35 mouse cellular contexts compared by ENCODE assay signal in genomic region chr14:51794106-51794505, GRCm38 (mm10). TPM values are rescaled to one million over a fixed set of nuclear protein-coding genes. Genes with fewer than 3 reads are reported as not detected.
A peak's percentile ranks its signal among the peaks of the same experiment; 100 is the strongest.
DNase-seq lines count a peak whose midpoint lies in the region; ATAC-seq lines count a peak whose summit lies in the region.
"Had no signal": no experiment of that assay in that cellular context is flagged by ENCODE, and none has a peak within 500 bp of the region (broad histone marks: within the 10 kb centered on the region; RNA-seq: fewer than 3 reads in every experiment).

No protein-coding gene starts in this region.

- peak; percentile 25; the same call in 1 of the 2 replicates for ATAC-seq in kidney, embryonic 15.5 days (replicated peaks; ENCODE audit: low FRiP score)
- peak; percentile 36; the same call in 1 of the 2 replicates for ATAC-seq in intestine, embryonic 14.5 days (replicated peaks; ENCODE audit: low FRiP score, low TSS enrichment, low read depth)
- peak; percentile 88 for ATAC-seq in intestine, embryonic 16.5 days
- peak; percentile 53; the same call in 1 of the 2 replicates for ATAC-seq in neural tube, embryonic 15.5 days (ENCODE audit: low FRiP score)
- ATAC-seq: forebrain, embryonic 15.5 days; Patski had no signal

- no peak overlapping the region for H3K4me2 ChIP-seq in kidney, embryonic 15.5 days
- no peak overlapping the region for H3K4me2 ChIP-seq in intestine, embryonic 14.5 days (ENCODE audit: low read length)
- H3K4me2 ChIP-seq in intestine, embryonic 16.5 days (ENCODE audit: low read depth, low read length), result no peak overlapping the region
- no peak overlapping the region for H3K4me2 ChIP-seq in neural tube, embryonic 15.5 days
- H3K4me2 ChIP-seq: embryonic facial prominence, embryonic 12.5 days; embryonic facial prominence, embryonic 15.5 days; forebrain, embryonic 12.5 days; forebrain, embryonic 15.5 days; heart, embryonic 13.5 days; hindbrain, embryonic 14.5 days had no signal

- no peak overlapping the region for H3K9ac ChIP-seq in kidney, embryonic 15.5 days
- no peak overlapping the region for H3K9ac ChIP-seq in intestine, embryonic 14.5 days (ENCODE audit: low read length)
- H3K9ac ChIP-seq in intestine, embryonic 16.5 days (ENCODE audit: low read depth, low read length), result no peak overlapping the region
- H3K9ac ChIP-seq in neural tube, embryonic 15.5 days (replicated peaks), result no peak overlapping the region
- H3K9ac ChIP-seq: embryonic facial prominence, embryonic 12.5 days; embryonic facial prominence, embryonic 15.5 days; forebrain, embryonic 12.5 days; forebrain, embryonic 15.5 days; heart, embryonic 13.5 days; hindbrain, embryonic 14.5 days had no signal

- no peaks in the 10 kb centered on the region for H3K27me3 ChIP-seq in kidney, embryonic 15.5 days
- H3K27me3 ChIP-seq in intestine, embryonic 14.5 days (replicated peaks; ENCODE audit: control insufficient read depth, insufficient read depth, low read length), result no peaks in the 10 kb centered on the region
- H3K27me3 ChIP-seq in intestine, embryonic 16.5 days (replicated peaks; ENCODE audit: control insufficient read depth, insufficient read depth, low read length), result no peaks in the 10 kb centered on the region
- H3K27me3 ChIP-seq in neural tube, embryonic 15.5 days (replicated peaks), result no peaks in the 10 kb centered on the region
- H3K27me3 ChIP-seq: CH12.LX; embryonic facial prominence, embryonic 12.5 days; embryonic facial prominence, embryonic 15.5 days; forebrain, embryonic 12.5 days; forebrain, embryonic 15.5 days; heart, embryonic 13.5 days; Patski had no signal

- H3K36me3 ChIP-seq in kidney, embryonic 15.5 days, result no peaks in the 10 kb centered on the region
- H3K36me3 ChIP-seq in intestine, embryonic 14.5 days (ENCODE audit: control insufficient read depth, insufficient read depth, low read length), result no peaks in the 10 kb centered on the region
- no peaks in the 10 kb centered on the region for H3K36me3 ChIP-seq in intestine, embryonic 16.5 days (ENCODE audit: control insufficient read depth, insufficient read depth, low read length)
- no peaks in the 10 kb centered on the region for H3K36me3 ChIP-seq in neural tube, embryonic 15.5 days
- H3K36me3 ChIP-seq: embryonic facial prominence, embryonic 12.5 days; embryonic facial prominence, embryonic 15.5 days; forebrain, embryonic 12.5 days; forebrain, embryonic 15.5 days; G1E; heart, embryonic 10.5 days; heart, embryonic 13.5 days had no signal

- 7% methylated on average over 2 of the region's 2 CpGs for WGBS in kidney, embryonic 15.5 days
- WGBS in intestine, embryonic 14.5 days, result 24% methylated on average over 2 of the region's 2 CpGs
- WGBS in intestine, embryonic 16.5 days, result 29% methylated on average over 2 of the region's 2 CpGs
- WGBS in neural tube, embryonic 15.5 days, result 16% methylated on average over 2 of the region's 2 CpGs

- no peak for DNase-seq in kidney, postnatal 36 days
- no peak for DNase-seq in intestine, embryonic 14.5 days (ENCODE audit: low spot score)
- no peak for DNase-seq in layer of hippocampus, postnatal 36 days
- DNase-seq in lung, adult 18-20 months, result no peak
- DNase-seq: adrenal gland, postnatal 10 days; B cell, adult 2 months; cerebellum, adult 11 months; cerebellum, adult 2 months; cerebellum, adult 9-11 months; cerebellum, postnatal 25 days; gastrocnemius, postnatal 10 days; gastrocnemius, postnatal 36 days; heart, adult 2 months; heart, postnatal 14 days; heart, postnatal 4 days had no signal

- H3K4me3 ChIP-seq in kidney, embryonic 15.5 days (replicated peaks), result no peak overlapping the region
- no peak overlapping the region for H3K4me3 ChIP-seq in intestine, embryonic 14.5 days (ENCODE audit: low read depth, low read length)
- H3K4me3 ChIP-seq in intestine, embryonic 16.5 days (ENCODE audit: low read length), result no peak overlapping the region
- no peak overlapping the region for H3K4me3 ChIP-seq in neural tube, embryonic 15.5 days (replicated peaks)
- H3K4me3 ChIP-seq: embryonic facial prominence, embryonic 12.5 days; embryonic facial prominence, embryonic 15.5 days; forebrain, embryonic 12.5 days; forebrain, embryonic 15.5 days; heart, adult 2 months; heart, embryonic 10.5 days; heart, embryonic 13.5 days had no signal

- no peaks in the 10 kb centered on the region for H3K4me1 ChIP-seq in kidney, embryonic 15.5 days
- no peaks in the 10 kb centered on the region for H3K4me1 ChIP-seq in intestine, embryonic 14.5 days (replicated peaks; ENCODE audit: control insufficient read depth, insufficient read depth, low read length)
- no peaks in the 10 kb centered on the region for H3K4me1 ChIP-seq in intestine, embryonic 16.5 days (ENCODE audit: control insufficient read depth, insufficient read depth, low read length)
- H3K4me1 ChIP-seq in neural tube, embryonic 15.5 days, result no peaks in the 10 kb centered on the region; the same call in none of the 2 replicates
- H3K4me1 ChIP-seq: embryonic facial prominence, embryonic 12.5 days; embryonic facial prominence, embryonic 15.5 days; forebrain, embryonic 15.5 days; heart, embryonic 10.5 days; heart, embryonic 13.5 days had no signal

- H3K9me3 ChIP-seq in kidney, embryonic 15.5 days (replicated peaks), result no peaks in the 10 kb centered on the region
- H3K9me3 ChIP-seq in intestine, embryonic 14.5 days (ENCODE audit: control insufficient read depth, low read length), result no peaks in the 10 kb centered on the region
- no peaks in the 10 kb centered on the region for H3K9me3 ChIP-seq in intestine, embryonic 16.5 days (ENCODE audit: control insufficient read depth, low read length)
- H3K9me3 ChIP-seq in neural tube, embryonic 15.5 days (replicated peaks), result no peaks in the 10 kb centered on the region
- H3K9me3 ChIP-seq: embryonic facial prominence, embryonic 12.5 days; embryonic facial prominence, embryonic 15.5 days; forebrain, embryonic 12.5 days; forebrain, embryonic 15.5 days; G1E; heart, embryonic 10.5 days; heart, embryonic 13.5 days had no signal

- no peak overlapping the region for H3K27ac ChIP-seq in kidney, embryonic 15.5 days
- no peak overlapping the region for H3K27ac ChIP-seq in intestine, embryonic 14.5 days (ENCODE audit: low read depth)
- no peak overlapping the region for H3K27ac ChIP-seq in intestine, embryonic 16.5 days (ENCODE audit: low read length)
- H3K27ac ChIP-seq in neural tube, embryonic 15.5 days (replicated peaks), result no peak overlapping the region
- H3K27ac ChIP-seq: embryonic facial prominence, embryonic 12.5 days; embryonic facial prominence, embryonic 15.5 days; forebrain, embryonic 12.5 days; forebrain, embryonic 15.5 days; heart, adult 2 months; heart, embryonic 10.5 days; heart, embryonic 13.5 days; hindbrain, embryonic 14.5 days had no signal

RNA-seq across cellular contexts. Expression of gene AY358078, which starts 5.7 kb away (rescaled TPM):
- not detected in 2 replicates for polyA plus RNA-seq in kidney, embryonic 15.5 days (2015; fragmentation: Nextera tagmentation; extraction: Ambion mirVana)
- polyA plus RNA-seq in intestine, embryonic 14.5 days (2014; fragmentation: Nextera tagmentation; extraction: Ambion mirVana), result not detected in 2 replicates
- polyA plus RNA-seq in intestine, embryonic 16.5 days (2015; fragmentation: Nextera tagmentation; extraction: Ambion mirVana), result not detected in 2 replicates
- polyA plus RNA-seq in neural tube, embryonic 15.5 days (2015; fragmentation: Nextera tagmentation; extraction: Ambion mirVana), result not detected in 2 replicates
- not detected for total RNA-seq in layer of hippocampus, postnatal 36 days (2021)
- total RNA-seq: adrenal gland, adult 18-20 months; adrenal gland, postnatal 10 days; adrenal gland, postnatal 4 days; common myeloid progenitor, adult 5-6 weeks; G1E; gastrocnemius, adult 18-20 months; gastrocnemius, postnatal 10 days; gastrocnemius, postnatal 36 days; granulocyte monocyte progenitor cell, adult 5-6 weeks; heart, adult 2 months; heart, postnatal 14 days; heart, postnatal 4 days had no signal
- polyA plus RNA-seq: cerebellum, adult 2 months; embryonic facial prominence, embryonic 12.5 days; embryonic facial prominence, embryonic 15.5 days; forebrain, embryonic 12.5 days; forebrain, embryonic 15.5 days; G1E; heart, adult 2 months; heart, embryonic 10.5 days; heart, embryonic 13.5 days; heart, embryonic 16.5 days; hindbrain, embryonic 11.5 days; hindbrain, embryonic 14.5 days; Patski had no signal

RNA-seq across cellular contexts. Expression of gene Ang4, which starts 20.7 kb away (rescaled TPM):
- not detected in 2 replicates for polyA plus RNA-seq in kidney, embryonic 15.5 days (2015; fragmentation: Nextera tagmentation; extraction: Ambion mirVana)
- polyA plus RNA-seq in intestine, embryonic 14.5 days (2014; fragmentation: Nextera tagmentation; extraction: Ambion mirVana), result 1.8 and 1.9 TPM in 2 replicates
- 4.4 and 4.9 TPM in 2 replicates for polyA plus RNA-seq in intestine, embryonic 16.5 days (2015; fragmentation: Nextera tagmentation; extraction: Ambion mirVana)
- 0.27 TPM in 1 of 2 replicates, not detected in the other for polyA plus RNA-seq in neural tube, embryonic 15.5 days (2015; fragmentation: Nextera tagmentation; extraction: Ambion mirVana)
- not detected for total RNA-seq in layer of hippocampus, postnatal 36 days (2021)
- total RNA-seq: adrenal gland, adult 18-20 months; adrenal gland, postnatal 10 days; adrenal gland, postnatal 4 days; CH12.LX; common myeloid progenitor, adult 5-6 weeks; gastrocnemius, adult 18-20 months; gastrocnemius, postnatal 10 days; gastrocnemius, postnatal 36 days; granulocyte monocyte progenitor cell, adult 5-6 weeks; heart, adult 2 months; heart, postnatal 14 days; heart, postnatal 4 days had no signal
- polyA plus RNA-seq: cerebellum, adult 2 months; embryonic facial prominence, embryonic 12.5 days; embryonic facial prominence, embryonic 15.5 days; forebrain, embryonic 12.5 days; forebrain, embryonic 15.5 days; G1E; heart, adult 2 months; heart, embryonic 10.5 days; heart, embryonic 13.5 days; hindbrain, embryonic 11.5 days; hindbrain, embryonic 14.5 days; Patski had no signal

RNA-seq across cellular contexts. Expression of gene Ear6, which starts 59.4 kb away (rescaled TPM):
- polyA plus RNA-seq in kidney, embryonic 15.5 days (2015; fragmentation: Nextera tagmentation; extraction: Ambion mirVana), result not detected in 2 replicates
- polyA plus RNA-seq in intestine, embryonic 14.5 days (2014; fragmentation: Nextera tagmentation; extraction: Ambion mirVana), result not detected in 2 replicates
- 0.26 TPM in 1 of 2 replicates, not detected in the other for polyA plus RNA-seq in intestine, embryonic 16.5 days (2015; fragmentation: Nextera tagmentation; extraction: Ambion mirVana)
- 0.42 TPM in 1 of 2 replicates, not detected in the other for polyA plus RNA-seq in neural tube, embryonic 15.5 days (2015; fragmentation: Nextera tagmentation; extraction: Ambion mirVana)
- not detected for total RNA-seq in layer of hippocampus, postnatal 36 days (2021)
- total RNA-seq: adrenal gland, adult 18-20 months; CH12.LX; G1E; gastrocnemius, adult 18-20 months; gastrocnemius, postnatal 10 days; gastrocnemius, postnatal 36 days; heart, adult 2 months; heart, postnatal 14 days; heart, postnatal 4 days had no signal
- polyA plus RNA-seq: cerebellum, adult 2 months; embryonic facial prominence, embryonic 12.5 days; embryonic facial prominence, embryonic 15.5 days; forebrain, embryonic 12.5 days; forebrain, embryonic 15.5 days; G1E; heart, adult 2 months; heart, embryonic 10.5 days; heart, embryonic 13.5 days; heart, embryonic 16.5 days; hindbrain, embryonic 11.5 days; hindbrain, embryonic 14.5 days; Patski had no signal

Comparison
In these comparisons a context has a peak if more than half of its experiments do, and no peak if none do; other contexts are left out.
1. ATAC-seq: peak in every context shown above with its lines; median percentile 88 in intestine, embryonic 16.5 days; 53 in neural tube, embryonic 15.5 days; 36 in intestine, embryonic 14.5 days; 25 in kidney, embryonic 15.5 days.